Mouse (Mus musculus): ENCODE results near the gene Gm12216. TPM values are rescaled to one million over a fixed set of nuclear protein-coding genes. Genes with fewer than 3 reads are reported as not detected.
"Not testable (repeated sequence)": the region's sequence is repeated elsewhere in the genome, so short reads cannot be mapped to it uniquely, and the experiment has no call there.

Gm12216 gene
- 0.27 TPM in 1 of 2 replicates, not detected in the other for total RNA-seq (2012; rRNA removed)

DNA sequence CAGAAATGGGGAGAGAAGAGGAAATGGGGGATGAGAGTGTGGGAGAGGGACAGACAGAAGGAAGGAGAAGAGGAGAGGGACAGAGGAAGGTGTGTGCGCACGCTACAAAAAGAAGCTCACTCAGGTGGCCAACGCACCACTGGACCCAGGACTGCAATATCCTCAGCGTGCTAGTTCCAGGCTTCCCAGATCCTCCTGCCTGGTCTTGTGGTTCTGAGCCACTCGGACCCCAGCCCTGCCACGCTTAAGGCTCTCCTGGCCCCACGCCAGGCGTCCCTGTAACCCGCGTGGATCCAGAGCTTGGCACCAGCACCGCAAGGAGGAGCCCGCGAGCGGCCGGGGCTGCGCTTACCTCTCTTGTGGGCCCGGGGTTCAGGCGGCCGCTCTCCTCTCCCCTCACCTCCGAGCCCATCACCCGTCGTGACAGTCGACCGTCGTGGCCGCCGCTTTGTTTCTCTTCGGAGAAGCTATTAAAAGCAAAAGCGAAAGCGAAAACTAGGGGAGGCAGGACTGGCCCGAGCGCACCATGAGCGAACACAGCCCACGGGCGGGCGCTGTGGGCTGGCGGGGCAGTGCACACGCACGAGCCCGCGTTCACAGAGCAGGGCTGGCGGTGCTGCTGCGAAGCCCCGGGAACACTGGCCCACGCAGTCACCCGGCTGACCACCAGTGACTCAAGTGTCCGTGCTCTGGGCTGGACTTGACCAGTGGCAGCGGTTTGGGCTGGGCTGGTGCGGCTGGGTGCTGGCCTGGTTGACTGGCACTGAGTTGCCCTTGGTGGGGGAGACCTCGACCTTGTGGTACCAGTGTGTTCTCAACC, at the start of gene Gm12216:
Gm12216 (minus strand) TSS at position 496 of the 820 bp plus-strand sequence.
- H3K27ac ChIP-seq (ENCODE audit: insufficient read depth, low read depth, low read length, poor library complexity, severe bottlenecking); H3K36me3 ChIP-seq (ENCODE audit: control insufficient read depth, insufficient read depth, low read length, poor library complexity, severe bottlenecking); H3K4me1 ChIP-seq (ENCODE audit: control insufficient read depth in 2 of 2, insufficient read depth in 2 of 2, low read length in 2 of 2, poor library complexity in 1 of 2); DNase-seq (ENCODE audit: low read depth, low spot score); H3K9me3 ChIP-seq (ENCODE audit: control insufficient read depth, insufficient read depth, low read depth, low read length): not testable (repeated sequence)
- Histone ChIP-seq H3K4me3 (ENCODE audit: insufficient read depth in 1 of 2, low read depth in 1 of 2, low read length in 2 of 2, poor library complexity in 1 of 2, severe bottlenecking in 1 of 2) (peak within 1 kb of the TSS; percentile 59 to 62), H3K9ac (ENCODE audit: insufficient read depth, low read depth, low read length, poor library complexity, severe bottlenecking) (peak within 1 kb of the TSS; percentile 4; the same call in 1 of the 2 replicates)
- in situ Hi-C loops (cut with MboI; ENCODE audit: low sequenced_read_pairs in 2 of 2, unreplicated experiment in 2 of 2), result loop anchor here in 1 of 2 experiments (10.0 kb wide), 1 partner anchor 104 kb away; no protein-coding TSS in a partner anchor

DNA sequence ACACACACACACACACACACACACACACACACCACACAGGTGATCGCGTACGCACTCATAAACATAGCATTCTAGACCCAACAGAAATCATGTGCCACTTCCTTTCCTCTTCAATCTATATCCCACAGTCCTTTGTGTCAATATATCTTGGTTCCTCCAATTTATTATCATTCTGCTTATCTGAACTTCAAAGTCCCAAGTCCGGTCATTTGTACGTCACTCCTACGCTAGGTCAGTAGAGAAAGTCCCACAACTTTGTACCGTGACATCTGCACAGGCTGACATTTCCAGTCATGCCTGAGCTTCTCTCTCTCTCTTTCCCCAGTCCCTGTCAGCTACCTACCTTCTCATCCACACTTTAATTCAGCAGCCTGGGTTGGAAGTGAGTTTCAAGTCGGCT, 49.6 kb upstream of the Gm12216 start:
- Histone ChIP-seq H3K4me3 (ENCODE audit: insufficient read depth in 1 of 2, low read depth in 1 of 2, low read length in 2 of 2, poor library complexity in 1 of 2, severe bottlenecking in 1 of 2) (no peak overlapping the region), H3K4me1 (ENCODE audit: control insufficient read depth in 2 of 2, insufficient read depth in 2 of 2, low read length in 2 of 2, poor library complexity in 1 of 2) (peaks cover 0 to 7% of the 10 kb centered on the region in 2 experiments; a peak in 1 of 4 replicates), H3K36me3 (ENCODE audit: control insufficient read depth, insufficient read depth, low read length, poor library complexity, severe bottlenecking) (no peaks in the 10 kb centered on the region), H3K9me3 (ENCODE audit: control insufficient read depth, insufficient read depth, low read depth, low read length) (no peaks in the 10 kb centered on the region), H3K27ac (ENCODE audit: insufficient read depth, low read depth, low read length, poor library complexity, severe bottlenecking) (no peak overlapping the region), H3K9ac (ENCODE audit: insufficient read depth, low read depth, low read length, poor library complexity, severe bottlenecking) (no peak overlapping the region)
- in situ Hi-C loops (cut with MboI; ENCODE audit: low sequenced_read_pairs in 2 of 2, unreplicated experiment in 2 of 2), result no loop called here
- DNase-seq (ENCODE audit: low read depth, low spot score), result no peak
- TF ChIP-seq MAFK (IDR thresholded peaks at IDR 0.05; ENCODE audit: insufficient read depth, low read depth, low read length) (no peak), HCFC1 (IDR thresholded peaks at IDR 0.05; ENCODE audit: borderline replicate concordance, insufficient read depth, low read length) (no peak), ZNF384 (IDR thresholded peaks at IDR 0.05; ENCODE audit: low read depth, low read length) (no peak), CHD2 (IDR thresholded peaks at IDR 0.05; ENCODE audit: low read depth, low read length) (no peak), ZC3H11A (IDR thresholded peaks at IDR 0.05; ENCODE audit: borderline replicate concordance, low read depth, low read length) (no peak)

DNA sequence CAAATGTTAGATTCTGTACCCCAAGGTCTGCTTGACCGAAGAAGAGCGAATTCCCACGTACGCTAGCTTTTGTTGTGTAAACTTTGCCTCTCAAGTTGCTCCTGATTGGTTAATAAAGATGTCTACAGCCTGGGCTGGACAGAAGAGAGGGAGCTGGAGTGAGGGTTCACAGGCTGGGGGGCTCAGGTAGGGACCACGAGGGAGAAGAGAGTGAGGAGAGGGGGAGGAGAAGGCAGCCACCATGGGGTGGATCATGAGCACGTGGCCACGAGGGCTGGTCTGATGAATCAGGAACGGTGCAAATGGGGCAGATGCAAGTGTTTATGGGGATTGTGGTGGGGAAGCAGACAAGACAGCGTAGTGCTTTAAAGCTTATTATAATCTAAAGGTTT, 45.5 kb upstream of the Gm12216 start:
- Histone ChIP-seq H3K27ac (ENCODE audit: insufficient read depth, low read depth, low read length, poor library complexity, severe bottlenecking) (no peak overlapping the region), H3K4me3 (ENCODE audit: insufficient read depth in 1 of 2, low read depth in 1 of 2, low read length in 2 of 2, poor library complexity in 1 of 2, severe bottlenecking in 1 of 2) (no peak overlapping the region), H3K9ac (ENCODE audit: insufficient read depth, low read depth, low read length, poor library complexity, severe bottlenecking) (no peak overlapping the region), H3K36me3 (ENCODE audit: control insufficient read depth, insufficient read depth, low read length, poor library complexity, severe bottlenecking) (no peaks in the 10 kb centered on the region), H3K9me3 (ENCODE audit: control insufficient read depth, insufficient read depth, low read depth, low read length) (no peaks in the 10 kb centered on the region), H3K4me1 (ENCODE audit: control insufficient read depth in 2 of 2, insufficient read depth in 2 of 2, low read length in 2 of 2, poor library complexity in 1 of 2) (peaks cover 0 to 9% of the 10 kb centered on the region in 2 experiments; a peak in 2 of 4 replicates)
- no peak for DNase-seq (ENCODE audit: low read depth, low spot score)
- TF ChIP-seq HCFC1 (IDR thresholded peaks at IDR 0.05; ENCODE audit: borderline replicate concordance, insufficient read depth, low read length), result no peak
- no peak for TF ChIP-seq MAFK (IDR thresholded peaks at IDR 0.05; ENCODE audit: insufficient read depth, low read depth, low read length)
- no peak for TF ChIP-seq ZC3H11A (IDR thresholded peaks at IDR 0.05; ENCODE audit: borderline replicate concordance, low read depth, low read length)
- in situ Hi-C loops (cut with MboI; ENCODE audit: low sequenced_read_pairs in 2 of 2, unreplicated experiment in 2 of 2), result no loop called here

DNA sequence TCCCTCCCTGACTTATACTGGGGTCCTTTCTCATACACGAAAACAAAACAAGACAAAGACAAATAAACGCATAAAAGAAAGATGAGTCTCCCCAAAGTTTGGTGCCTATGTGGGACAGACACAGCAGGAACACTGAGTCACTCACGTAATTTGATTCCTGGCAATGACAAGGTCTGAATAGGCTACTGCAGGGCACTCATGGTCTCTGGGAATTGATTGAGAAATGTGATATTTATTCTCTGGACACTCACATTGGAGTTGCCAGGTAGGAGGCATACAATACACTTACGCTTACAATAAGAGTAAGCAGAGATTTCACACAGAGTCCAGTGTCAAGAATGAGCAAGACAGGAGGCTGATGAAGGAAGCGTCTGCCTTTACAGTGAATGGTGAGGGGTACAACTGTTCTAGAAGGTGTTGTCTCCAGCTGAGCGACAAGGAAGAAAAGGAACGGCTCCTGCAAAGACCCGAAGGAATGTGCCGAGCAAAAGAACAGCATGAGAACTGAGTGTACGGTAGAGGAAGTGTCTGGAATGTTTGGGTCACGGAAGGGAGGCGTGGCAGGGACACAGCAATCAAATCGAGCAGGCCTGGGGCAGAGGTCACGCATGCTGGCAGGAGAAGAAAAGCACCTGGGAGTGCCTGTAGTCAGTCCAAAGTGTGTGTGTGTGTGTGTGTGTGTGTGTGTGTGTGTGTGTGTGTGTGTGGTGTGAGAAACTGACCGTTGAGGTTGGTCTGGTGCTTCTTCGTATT, 44.9 kb upstream of the Gm12216 start:
- H3K36me3 ChIP-seq (ENCODE audit: control insufficient read depth, insufficient read depth, low read length, poor library complexity, severe bottlenecking), result no peaks in the 10 kb centered on the region
- peaks cover 0 to 9% of the 10 kb centered on the region in 2 experiments; a peak in 2 of 4 replicates for H3K4me1 ChIP-seq (ENCODE audit: control insufficient read depth in 2 of 2, insufficient read depth in 2 of 2, low read length in 2 of 2, poor library complexity in 1 of 2)
- H3K9ac ChIP-seq (ENCODE audit: insufficient read depth, low read depth, low read length, poor library complexity, severe bottlenecking), result no peak overlapping the region
- H3K4me3 ChIP-seq (ENCODE audit: insufficient read depth in 1 of 2, low read depth in 1 of 2, low read length in 2 of 2, poor library complexity in 1 of 2, severe bottlenecking in 1 of 2), result no peak overlapping the region
- no peak overlapping the region for H3K27ac ChIP-seq (ENCODE audit: insufficient read depth, low read depth, low read length, poor library complexity, severe bottlenecking)
- no peaks in the 10 kb centered on the region for H3K9me3 ChIP-seq (ENCODE audit: control insufficient read depth, insufficient read depth, low read depth, low read length)
- in situ Hi-C loops (cut with MboI; ENCODE audit: low sequenced_read_pairs in 2 of 2, unreplicated experiment in 2 of 2), result no loop called here
- no peak for TF ChIP-seq ZC3H11A (IDR thresholded peaks at IDR 0.05; ENCODE audit: borderline replicate concordance, low read depth, low read length)
- no peak for TF ChIP-seq MAFK (IDR thresholded peaks at IDR 0.05; ENCODE audit: insufficient read depth, low read depth, low read length)
- no peak for DNase-seq (ENCODE audit: low read depth, low spot score)

Data from ES-E14 (cell line).